Mouse (Mus musculus) E14TG2a.4 (cell line): ENCODE measurements around the gene Thrb.

Experiments
- CTCF ChIP-seq: conservative IDR thresholded peaks from 2 replicates; pipeline ENCODE4 v1.5.1; 2014; ENCODE audit warnings: low read length
- POU5F1 ChIP-seq: IDR thresholded peaks from 2 replicates; pipeline ENCODE4 v1.6.1; 2014; ENCODE audit warnings: low read length, borderline replicate concordance

GRCm38 (mm10) chr14:17900414-17900795, 240.3 kb downstream of the Thrb start:
- TF ChIP-seq CTCF (no peak), POU5F1 (no peak)
